Mouse (Mus musculus) liver (tissue): ENCODE data around the gene B430218F22Rik.

Source experiments
- DNase-seq: peaks from one replicate; pipeline ENCODE4 v3.0.0-alpha.2; 2020; ENCODE audit warnings: mixed read lengths

B430218F22Rik gene

DNA sequence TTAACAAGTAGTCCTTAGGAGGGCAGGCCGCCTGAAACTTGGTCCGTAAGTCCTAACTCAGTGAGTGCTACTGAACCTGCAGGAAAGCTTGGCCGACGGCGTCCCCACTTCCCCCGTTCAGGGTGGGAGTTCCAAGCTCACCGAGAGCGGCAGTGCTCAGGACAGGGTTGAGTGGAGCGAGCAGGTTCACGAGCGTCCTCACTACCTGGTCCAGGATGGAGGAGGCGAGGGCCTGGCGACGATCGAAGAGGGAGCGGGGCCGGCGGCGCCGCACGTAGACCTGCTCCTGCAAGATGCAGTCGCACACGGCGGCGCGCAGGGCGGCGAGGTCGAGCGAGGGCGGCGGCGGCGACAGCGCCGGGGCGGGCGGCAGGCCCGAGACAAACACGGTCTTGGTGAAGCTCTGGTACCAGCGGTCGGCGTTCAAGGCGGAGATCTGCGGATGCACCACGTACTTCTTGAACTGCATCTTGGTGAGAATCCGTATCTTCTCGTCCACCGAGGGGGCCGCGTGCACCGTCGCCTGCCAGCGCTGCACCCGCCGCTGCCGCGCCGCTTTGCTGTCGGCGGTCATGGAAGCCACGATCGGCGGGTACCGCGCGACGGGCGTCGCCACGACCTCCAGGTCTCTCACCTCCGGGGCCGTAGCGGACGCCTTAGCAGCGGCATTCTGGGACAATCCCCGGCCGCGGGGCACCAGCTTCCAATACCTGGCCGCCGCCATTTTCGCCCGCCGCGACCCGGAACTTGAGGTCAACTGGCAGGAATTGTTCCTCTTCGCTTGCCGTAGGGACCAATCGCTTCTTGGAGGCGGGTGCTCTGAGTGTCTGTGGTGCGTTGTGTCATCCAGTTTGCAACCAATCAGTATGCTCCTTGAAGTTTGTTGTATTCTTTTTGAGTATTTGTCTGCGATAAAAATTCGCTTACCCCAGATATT, at the start of gene B430218F22Rik, which contains the start of gene Mrps30:
Gene B430218F22Rik, plus strand, starts transcription at position 120 of the 937 bp plus-strand sequence.
Gene Mrps30, minus strand, starts transcription at position 742 of the 937 bp plus-strand sequence.
- DNase-seq: peak; percentile 93

DNA sequence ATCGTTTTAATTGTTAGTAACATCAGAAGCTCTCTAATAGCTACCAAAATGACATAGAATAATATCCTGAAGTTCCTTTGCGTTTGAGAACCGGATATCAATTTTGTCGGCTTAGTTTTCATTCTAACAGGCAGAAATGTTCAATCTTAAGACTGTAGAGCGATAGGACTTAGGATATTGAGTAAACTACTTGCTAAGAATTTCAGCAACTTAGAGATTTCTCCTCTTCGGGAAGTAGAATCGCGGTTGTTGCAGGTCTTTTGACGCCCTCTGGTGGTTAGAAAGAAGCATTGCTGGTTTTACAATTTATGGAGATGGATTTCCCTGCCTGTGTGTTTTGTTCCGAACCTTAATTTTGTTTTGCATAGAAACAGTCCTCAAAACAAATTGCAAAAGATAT, 36.2 kb upstream of the B430218F22Rik start:
- DNase-seq: no peak

DNA sequence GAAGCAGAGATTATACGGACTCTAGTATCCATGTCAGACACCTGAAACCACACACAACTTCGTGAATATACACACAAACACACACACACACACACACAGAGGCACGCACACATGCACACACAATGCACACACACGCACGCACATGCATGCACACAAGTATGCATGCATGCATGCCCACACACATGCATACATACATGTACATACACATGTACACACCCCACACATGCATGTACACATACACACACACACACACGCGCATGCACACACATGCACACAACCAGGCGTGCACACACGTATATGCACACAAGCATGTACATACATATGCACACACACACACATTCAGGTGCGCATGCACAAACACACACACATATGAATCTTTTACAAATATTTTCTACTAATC, 35.6 kb upstream of the B430218F22Rik start:
- no peak for DNase-seq

DNA sequence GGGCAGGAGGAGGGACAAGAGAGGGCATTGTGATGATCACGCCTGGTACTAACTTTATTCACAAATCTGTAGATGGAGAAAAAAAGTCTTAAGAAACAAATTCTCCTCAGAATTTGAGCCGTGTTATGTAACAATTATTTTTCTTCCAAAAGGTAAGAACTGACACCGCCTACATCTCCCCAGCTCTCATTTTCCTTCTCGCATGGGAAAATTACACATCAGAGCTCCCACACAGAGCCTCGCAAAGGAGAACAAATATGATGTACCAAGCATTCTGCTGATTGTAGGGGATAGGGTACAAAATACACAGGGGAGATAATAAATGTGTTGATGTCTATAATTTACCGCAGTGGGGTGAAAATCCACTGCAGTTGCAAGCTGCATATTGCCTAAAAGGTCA, 23.1 kb upstream of the B430218F22Rik start:
- DNase-seq: no peak

DNA sequence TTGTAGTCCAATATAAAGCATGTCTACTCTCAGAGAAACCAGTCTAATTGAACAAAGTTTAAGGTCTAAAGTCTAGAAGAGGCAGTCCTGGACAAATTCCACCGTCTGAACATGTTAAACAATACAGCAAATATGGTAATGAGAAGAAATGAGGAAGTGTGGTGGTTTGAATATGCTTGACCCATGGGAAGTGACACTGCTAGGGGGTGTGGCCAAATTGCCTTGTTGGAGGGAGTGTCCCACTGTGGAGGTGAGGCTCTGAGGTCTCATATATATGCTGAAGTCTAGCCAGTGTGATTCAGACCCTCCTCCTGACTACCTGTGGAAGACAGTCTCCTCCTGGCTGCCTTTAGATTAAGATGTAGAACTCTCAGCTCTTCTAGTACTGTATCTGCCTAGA, 20.7 kb upstream of the B430218F22Rik start:
- no peak for DNase-seq

DNA sequence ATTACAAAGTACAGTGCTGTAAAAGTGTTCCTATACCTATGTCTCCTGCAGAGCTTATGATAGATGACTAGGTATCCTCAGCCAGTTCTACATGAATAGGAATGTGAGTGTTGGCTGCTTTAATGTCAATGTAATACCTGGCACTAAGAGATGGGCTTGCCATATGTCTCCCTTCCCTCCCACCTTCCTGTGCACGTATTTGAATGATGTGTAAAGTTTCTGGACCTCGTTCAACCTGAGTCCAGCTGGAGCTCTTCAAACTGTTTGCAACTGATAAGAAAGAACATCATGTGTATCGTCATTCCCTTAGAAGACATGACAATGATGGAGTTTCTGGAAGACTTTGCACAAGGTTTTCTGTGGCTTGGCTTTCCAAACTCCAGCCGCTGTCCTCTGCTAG, 13.6 kb upstream of the B430218F22Rik start:
- DNase-seq: no peak

DNA sequence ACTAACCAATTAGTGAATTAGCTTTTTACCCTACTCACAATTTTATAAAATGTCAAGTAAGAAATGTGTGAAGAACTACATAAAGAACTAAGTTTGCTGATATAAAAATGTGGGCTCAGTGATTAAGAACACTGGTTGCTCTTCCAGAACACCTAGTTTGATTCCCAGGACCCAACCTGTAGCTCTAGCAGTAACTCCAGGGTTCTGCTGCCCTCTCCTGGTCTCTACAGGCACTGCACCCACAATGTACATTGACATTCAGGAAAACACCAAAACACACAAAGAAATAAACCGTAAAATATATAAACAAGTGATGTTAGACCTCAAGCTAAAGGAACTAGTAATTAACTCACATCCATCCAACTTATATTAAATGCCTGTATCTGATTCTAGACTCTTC, 7.3 kb upstream of the B430218F22Rik start:
- peak; percentile 60 for DNase-seq

DNA sequence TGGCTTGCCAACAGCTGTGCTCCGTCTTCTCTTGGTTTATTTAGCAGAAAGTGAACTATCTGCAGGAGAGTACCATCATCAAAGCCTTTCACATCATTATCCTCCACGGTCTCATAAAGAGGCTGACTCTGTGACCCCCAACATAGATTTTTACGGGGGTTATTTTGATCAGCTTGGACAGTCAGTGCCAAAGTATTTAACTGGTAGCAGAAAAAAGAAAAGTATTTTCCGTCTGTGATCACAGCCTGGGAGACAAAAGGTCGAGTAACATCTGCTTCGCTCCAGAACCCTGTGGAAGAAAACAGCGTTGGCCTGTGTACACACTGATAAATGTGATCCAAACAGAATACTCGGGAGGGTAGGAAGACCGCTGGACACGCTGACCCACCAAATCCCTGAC, 6.0 kb upstream of the B430218F22Rik start:
- DNase-seq: no peak

DNA sequence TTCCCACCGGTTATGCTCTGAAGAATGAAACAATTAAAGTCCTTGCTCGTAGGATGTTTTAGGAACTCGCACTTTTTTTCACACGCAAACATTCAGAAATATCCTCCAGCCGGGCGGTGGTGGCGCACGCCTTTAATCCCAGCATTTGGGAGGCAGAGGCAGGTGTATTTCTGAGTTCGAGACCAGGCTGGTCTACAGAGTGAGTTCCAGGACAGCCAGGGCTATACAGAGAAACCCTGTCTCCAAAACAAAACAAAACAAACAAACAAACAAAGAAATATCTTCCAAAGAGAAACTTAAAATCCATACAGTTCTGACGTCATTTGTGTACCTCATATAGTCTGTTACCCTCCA, 995 bp downstream of the B430218F22Rik start:
- DNase-seq: peak; percentile 4

DNA sequence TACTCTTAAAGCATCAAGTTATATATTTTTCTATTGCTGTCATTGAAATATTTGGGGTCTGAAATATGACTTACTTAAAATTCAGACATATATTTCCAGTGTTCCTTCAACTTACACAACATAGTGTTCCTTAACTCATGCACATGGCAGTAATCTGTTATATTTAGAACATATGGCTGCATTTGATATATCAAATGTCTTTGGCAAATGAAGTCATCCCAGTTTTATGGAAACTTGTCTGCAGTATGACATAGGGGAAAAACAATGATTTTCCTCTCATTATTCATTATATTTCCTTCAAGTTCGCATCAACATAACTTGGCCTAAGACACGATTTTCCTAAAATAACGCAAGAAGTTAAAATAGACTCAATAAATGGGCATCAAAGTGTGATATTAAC, 9.4 kb downstream of the B430218F22Rik start:
- DNase-seq: no peak

DNA sequence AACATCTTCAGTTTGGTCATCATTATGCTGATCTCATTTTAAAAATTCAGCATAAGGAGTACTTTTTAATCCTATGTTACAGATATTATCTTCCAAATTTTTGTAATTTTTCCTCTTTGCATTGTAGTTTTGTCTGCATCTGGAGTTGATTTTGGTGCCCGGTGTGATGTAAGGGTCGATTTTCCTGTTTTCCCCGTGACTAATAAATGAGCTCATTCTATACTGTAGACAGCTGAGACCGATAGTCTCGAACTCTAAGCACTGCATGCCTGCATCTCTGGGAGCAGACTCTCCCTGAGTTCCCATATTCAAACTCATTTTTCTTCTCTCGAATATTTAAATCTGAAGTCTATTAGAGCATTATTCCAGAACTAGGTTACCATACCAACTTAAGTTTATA, 13.9 kb downstream of the B430218F22Rik start:
- no peak for DNase-seq

DNA sequence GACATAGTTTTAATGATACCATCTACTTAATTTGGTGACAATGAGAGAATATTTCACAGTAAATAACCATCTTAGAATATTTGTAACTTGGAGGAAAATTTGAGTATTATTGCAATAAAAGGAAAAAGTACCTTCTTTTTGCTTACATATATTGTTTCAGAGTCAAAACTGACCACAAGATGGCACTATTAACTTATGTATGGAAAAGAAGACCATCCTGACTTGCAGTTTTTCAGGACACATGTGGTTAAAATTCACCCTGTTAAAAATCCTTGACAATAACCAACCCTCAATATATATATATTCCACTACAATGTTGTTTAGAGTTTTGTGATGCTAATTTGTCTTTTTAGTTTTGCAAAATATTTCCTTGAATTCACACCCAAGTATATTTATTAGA, 17.1 kb downstream of the B430218F22Rik start:
- DNase-seq: no peak

DNA sequence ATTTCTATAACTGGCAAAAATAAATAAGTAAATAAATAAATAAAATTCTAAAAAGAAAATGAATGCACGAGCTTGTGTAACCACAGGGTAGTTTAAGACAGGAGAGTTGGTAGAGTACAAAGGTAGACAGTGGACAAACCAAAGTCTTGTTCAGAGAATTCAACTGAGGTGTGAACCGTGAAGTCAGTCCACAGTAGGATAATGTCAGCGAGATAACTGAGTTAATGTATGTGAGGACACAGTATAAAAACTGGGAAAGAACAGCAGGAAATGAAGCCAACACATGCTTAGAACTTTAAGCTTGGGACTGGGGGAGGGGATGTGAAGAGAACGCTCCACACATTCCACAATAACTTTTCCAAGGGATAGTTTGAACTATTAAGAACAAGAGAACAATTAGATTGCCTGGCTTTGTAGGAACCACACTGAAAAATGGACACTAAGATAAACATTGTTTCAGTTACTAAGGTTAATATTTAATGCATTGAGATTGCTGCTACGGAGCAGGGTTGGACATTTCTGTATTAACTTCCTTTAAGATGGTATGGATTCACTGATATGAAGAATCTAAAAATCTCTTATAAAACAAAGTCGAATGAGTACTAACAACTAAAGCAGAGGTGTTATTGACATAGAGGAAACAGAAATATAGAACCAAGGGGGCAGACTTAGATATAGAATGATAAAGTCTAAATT, 25.0 kb downstream of the B430218F22Rik start:
- DNase-seq: no peak

DNA sequence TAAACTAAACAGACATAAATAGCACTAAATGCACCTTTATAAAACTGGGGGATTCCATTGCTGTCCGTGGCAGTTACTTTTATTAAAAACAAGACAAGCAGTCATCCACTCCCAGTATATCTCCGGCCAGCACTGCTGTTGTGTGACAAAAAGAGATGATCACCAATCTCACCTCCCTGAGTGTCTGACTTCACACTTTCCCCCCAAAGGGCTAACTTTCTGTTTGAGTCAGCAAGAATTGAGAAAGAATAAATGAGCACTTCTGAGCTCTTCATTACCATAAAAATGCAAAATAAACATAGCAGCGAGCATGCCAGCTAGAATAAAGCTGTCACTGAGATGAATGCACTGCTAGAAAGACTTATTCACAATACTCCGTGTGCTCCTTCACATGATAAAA, 31.7 kb downstream of the B430218F22Rik start:
- DNase-seq: no peak

DNA sequence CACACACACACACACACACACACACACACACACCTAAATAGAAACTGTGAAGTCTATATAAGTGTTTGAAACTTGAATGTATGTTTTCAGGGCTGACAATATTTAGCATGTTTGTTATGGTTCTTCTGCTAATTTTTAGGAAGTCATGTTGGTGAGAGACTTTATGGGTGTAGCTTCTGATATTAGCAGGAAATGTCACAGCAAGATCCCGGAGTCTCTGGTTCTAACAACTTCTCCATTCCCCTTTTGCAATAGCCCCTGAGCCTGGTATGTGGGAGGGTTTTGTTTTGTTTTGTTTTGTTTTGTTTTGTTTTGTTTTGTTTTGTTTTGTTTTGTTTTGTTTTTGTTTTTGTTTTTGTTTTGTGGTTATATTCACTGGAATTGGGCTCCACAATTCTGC, 34.0 kb downstream of the B430218F22Rik start:
- no peak for DNase-seq

DNA sequence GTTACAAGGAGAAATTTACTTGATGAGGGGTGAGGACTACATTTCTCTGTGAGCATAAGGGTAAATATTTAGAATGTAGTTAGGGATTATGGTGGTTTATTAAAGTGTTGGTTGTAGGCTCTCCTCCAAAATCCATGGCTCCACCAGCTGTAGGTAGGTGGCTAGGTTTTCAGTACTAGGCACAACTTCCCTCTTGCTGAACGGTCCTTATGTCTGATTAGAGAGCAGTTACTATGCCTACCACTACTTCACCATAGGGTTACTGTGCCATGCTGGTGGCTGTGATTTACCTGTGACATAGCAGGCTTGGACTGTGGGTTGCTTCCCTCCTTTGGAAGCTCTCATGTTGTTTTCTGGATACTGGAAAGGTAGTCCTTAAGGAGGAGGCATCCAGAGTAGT, 34.4 kb downstream of the B430218F22Rik start:
- no peak for DNase-seq
